Mouse (Mus musculus): ENCODE data around the gene Supt3.

Gene Supt3

GRCm38 (mm10) chr17:44963051-44963798, 186.3 kb downstream of the Supt3 start:
- DNase-seq (ENCODE audit: low spot score in 2 of 2), result peak in 1 of 2 experiments; percentile 10

GRCm38 (mm10) chr17:44967186-44967585, 190.2 kb downstream of the Supt3 start:
- peak; percentile 15 to 19 for DNase-seq (ENCODE audit: low spot score in 2 of 2)

DNA sequence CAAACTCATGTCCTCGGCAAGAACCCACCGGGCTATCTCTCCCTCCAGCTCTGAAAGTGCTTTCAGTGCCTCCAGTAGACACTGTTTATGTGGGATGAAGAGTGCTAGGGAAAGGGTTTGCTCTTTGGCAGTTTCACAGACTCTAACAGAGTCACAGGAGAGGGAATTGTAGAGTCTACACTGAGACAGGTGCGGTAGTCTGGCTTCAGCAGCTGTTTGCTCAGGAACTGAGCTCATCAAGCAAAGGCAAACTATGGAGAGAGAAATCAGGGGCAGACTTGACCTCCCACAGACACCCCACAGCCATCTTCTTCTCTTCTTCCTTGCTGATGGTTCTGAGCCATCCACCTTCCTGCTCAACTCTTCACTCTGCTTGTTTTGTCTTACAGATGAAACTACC, 193.3 kb downstream of the Supt3 start:
- DNase-seq (ENCODE audit: low spot score in 2 of 2), result no peak

- no peak for DNase-seq (ENCODE audit: low spot score in 2 of 2)
Measured at GRCm38 (mm10) chr17:44973489-44973888, 196.5 kb downstream of the Supt3 start.

- no peak for DNase-seq (ENCODE audit: low spot score in 2 of 2)
Measured at GRCm38 (mm10) chr17:44977690-44978089, 200.7 kb downstream of the Supt3 start.

DNA sequence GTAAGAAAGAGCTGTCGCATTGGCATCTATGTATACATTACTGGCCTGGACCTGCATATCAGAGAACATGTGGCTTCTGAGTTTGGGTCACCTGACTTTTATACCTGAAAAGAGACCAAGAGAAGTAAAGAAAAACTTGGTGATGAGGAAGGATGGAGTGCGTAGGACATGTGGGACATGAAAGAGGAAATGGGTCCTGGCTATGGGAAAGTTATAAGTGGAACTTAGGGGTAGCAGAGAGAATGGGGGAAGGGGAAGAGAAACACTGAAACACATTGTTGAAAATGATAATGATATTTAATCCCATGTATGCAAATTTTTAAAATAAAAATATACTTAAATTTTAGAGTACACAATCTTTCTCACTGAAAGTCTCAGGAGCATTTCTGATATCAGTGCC, 211.0 kb downstream of the Supt3 start:
- DNase-seq (ENCODE audit: low spot score in 2 of 2), result no peak

DNA sequence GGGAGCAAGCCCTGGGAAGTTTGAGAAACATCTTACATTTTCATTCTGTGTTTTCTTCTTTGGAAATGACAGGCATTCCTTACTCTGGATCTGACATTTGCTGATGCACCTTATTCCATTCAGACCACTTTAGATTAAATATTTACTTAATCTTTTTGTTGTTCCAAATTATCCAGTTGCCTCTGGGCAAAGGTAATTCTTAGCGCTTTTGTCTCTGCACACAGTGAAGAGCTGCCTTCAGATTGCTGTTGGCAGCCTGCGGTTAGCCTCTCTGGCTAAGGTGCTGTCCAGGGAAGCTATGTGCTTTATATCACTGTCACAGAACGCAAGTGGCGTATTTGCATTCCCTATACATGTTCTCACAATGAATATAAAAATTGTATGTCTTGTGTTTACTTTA, 226.4 kb downstream of the Supt3 start:
- DNase-seq (ENCODE audit: low spot score in 2 of 2), result no peak

DNA sequence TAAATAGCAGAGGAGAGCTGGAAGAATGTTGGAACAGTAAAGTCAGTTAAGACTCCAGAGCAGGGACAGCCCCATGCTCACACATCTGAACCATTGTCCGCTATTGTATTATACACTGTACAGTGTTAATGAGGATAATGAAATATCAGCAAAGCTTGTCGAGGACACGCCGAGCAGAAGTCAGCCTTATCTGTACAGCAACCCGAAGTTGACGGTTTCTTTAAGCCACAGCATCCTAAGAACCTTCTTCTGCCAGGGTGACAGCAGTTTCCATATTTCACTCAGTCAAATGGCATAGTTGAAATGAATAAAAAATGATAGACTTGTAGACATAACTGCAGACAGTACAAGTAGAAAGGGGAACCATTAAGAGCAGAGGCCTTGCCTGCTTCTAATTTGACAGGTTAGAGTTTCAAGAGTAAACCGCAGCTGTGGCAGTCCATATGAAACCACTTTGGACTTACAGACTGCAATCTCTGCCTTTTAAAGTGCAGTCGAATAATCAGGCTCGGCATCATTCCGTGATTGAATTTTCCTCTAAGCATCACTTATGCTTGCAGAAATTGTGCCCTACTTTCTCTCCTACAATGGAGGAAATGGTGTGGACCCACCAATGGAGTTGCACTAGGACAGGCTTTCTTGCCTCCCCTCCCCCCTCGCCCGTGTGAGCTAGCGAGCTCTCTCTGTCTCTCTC, 227.7 kb downstream of the Supt3 start:
- DNase-seq (ENCODE audit: low spot score in 2 of 2), result no peak

DNA sequence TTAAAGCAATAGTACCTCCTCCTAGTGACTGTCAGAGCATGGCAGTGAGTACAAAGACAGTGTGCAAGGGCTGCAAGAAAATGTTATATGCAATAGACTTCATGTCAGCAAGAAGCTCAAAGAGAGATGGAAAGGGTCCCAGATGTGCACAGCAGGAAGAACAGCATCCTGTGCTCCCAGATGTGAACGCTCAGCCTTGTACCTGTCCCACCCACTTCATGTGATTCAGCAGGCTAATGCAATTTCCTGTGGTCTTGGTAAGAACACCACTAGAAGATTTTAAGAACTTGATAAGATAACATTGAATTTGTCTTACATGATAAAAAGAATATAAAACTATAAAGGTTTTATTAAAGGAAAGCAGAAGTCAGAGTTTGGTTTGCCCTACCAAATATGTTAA, 230.5 kb downstream of the Supt3 start:
- no peak for DNase-seq (ENCODE audit: low spot score in 2 of 2)

- no peak for DNase-seq (ENCODE audit: low spot score in 2 of 2)
Measured at GRCm38 (mm10) chr17:45008663-45009062, 231.7 kb downstream of the Supt3 start.

GRCm38 (mm10) chr17:45010409-45010808, 233.5 kb downstream of the Supt3 start:
- DNase-seq (ENCODE audit: low spot score in 2 of 2), result no peak

DNA sequence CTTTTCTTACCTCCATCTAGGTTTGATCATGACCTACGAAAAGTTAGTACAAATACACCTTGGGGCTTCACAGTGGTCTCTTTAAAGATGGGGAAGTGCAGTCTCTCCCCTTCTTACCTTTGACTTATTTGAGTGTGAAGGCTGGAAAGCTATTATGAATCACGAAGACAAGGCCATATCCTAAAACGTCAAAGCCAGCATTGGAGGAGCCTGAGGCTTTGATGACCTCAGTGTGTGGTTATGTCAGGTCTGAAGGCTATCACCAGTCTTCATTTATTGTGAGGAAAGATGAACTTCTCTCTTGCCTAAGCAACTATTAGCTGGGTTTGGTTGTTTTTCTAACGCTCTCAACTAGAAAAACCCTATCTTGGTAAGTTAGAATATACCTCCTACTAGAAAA, 239.8 kb downstream of the Supt3 start:
- no peak for DNase-seq (ENCODE audit: low spot score in 2 of 2)

DNA sequence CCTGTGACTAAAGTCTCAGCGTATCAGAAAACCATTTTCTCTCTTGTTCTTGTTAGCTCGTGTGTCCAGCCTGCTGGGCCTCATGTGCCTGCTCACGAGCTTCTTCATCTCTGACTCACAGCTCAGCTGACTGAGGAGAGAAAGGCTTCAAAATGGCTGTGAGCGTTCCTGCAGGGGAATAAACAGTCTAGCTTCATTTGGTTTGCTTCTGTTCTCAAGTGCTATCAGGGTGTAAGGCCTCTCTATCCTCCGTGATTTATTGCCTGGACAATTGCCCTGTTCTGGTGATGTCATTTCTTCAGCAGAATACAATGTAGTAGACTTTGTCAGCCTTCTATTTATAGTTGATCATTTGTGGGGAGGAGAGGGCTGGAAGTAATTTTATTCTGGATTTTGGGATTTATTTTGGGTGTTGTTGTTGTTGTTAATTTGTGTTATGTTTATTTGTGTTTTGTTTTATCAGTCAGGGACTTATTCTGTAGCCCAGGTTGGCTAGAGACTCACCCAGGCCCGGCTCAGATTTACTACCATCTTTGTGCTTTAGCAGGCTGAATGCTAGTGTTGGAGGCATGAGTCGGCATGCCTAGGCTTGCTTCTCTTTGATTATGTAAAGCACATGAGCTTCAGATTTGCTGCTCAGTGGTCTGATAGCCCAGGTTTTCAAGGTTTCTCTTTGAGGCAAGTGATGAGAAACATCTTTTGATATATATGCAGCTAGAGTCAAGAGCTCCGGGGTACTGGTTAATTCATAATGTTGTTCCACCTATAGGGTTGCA, 243.4 kb downstream of the Supt3 start:
- DNase-seq (ENCODE audit: low spot score in 2 of 2), result no peak

- DNase-seq (ENCODE audit: low spot score in 2 of 2), result no peak
Measured at GRCm38 (mm10) chr17:45028441-45028840, 251.5 kb downstream of the Supt3 start.

- DNase-seq (ENCODE audit: low spot score in 2 of 2), result no peak
Measured at GRCm38 (mm10) chr17:45029106-45029505, 252.2 kb downstream of the Supt3 start.

GRCm38 (mm10) chr17:45032209-45032608, 255.3 kb downstream of the Supt3 start:
- DNase-seq (ENCODE audit: low spot score in 2 of 2), result no peak

DNA sequence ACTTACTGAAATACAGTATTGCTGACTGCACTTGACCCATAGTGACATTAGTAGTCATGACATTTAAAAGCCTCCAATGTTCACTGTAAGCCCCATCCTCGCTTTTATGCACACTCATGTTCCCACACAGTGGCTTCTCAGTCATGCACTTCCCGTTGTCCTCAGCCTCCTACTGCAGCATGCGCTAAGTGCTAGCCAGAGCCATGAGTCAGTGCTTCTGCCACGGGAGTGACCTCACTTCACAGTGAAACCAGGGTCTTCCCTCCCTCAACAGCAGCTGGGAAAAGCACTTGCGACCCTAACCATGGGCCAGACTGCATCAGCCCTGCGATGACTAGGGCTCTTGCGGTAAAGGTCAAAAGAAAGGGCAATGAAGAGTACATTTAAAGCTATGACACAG, 256.7 kb downstream of the Supt3 start:
- DNase-seq (ENCODE audit: low spot score in 2 of 2), result no peak

GRCm38 (mm10) chr17:45041084-45041483, 264.1 kb downstream of the Supt3 start:
- no peak for DNase-seq (ENCODE audit: low spot score in 2 of 2)

DNA sequence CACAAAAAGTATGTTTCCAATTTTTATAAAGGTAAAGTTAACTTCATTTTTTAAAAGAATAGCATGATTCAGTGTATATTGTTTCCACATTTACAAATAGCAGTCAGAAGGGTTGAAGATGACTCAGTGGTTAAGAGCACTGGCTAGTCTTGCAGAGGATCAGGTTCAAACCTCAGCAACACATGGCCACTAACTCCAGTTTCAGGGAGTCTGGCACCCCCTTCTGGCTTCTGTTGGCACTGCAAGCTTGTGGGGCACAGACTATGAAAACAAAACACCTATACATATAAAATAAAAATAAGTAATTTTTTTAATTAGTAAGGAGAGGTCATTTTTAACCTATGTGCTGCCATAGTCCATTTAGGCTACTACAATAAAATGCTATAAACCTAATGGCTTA, 268.9 kb downstream of the Supt3 start:
- DNase-seq (ENCODE audit: low spot score in 2 of 2), result no peak

GRCm38 (mm10) chr17:45046583-45046982, 269.6 kb downstream of the Supt3 start:
- DNase-seq (ENCODE audit: low spot score in 2 of 2), result no peak

DNA sequence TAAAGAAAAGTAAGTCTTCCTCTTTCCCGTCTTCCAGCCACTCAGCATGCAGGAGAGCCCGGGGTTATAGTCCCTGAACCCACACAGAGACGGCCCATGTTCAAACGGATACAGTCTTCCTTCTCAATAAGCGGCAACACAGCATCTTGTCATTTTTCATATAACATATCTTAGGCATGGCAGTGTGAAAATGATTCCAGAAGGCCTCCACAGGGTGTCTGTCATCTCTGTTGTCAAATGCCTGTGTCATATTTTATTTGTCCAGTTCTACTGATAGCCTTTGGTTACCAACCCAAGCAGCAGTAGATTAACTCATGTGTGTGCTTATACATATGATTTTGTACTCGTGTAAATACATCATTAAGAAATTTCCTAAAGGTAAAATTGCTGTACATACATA, 270.3 kb downstream of the Supt3 start:
- DNase-seq (ENCODE audit: low spot score in 2 of 2), result no peak

DNA sequence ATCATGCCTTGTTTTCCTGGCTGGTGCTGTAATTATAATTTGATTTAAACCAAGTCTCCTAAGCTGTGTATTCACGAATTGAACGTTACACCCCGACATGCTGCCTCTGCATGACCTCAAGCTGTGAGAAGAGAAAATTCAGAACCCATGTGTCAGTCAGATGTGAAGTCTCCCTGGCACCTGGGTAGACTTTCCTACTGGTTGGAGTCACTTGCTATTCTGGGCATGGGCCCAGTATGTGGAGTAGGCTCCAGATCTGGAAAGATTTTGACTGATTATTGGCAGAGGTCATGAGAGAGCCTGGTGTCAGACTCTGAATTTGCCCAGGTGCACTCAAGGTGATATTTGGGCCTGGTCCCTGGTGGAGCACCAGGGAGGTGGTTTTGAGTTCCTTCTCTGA, 275.0 kb downstream of the Supt3 start:
- no peak for DNase-seq (ENCODE audit: low spot score in 2 of 2)

GRCm38 (mm10) chr17:45053371-45053770, 276.4 kb downstream of the Supt3 start:
- no peak for DNase-seq (ENCODE audit: low spot score in 2 of 2)
